Mouse (Mus musculus) cerebellum, postnatal 14 days (tissue): ENCODE data around the gene Brd1.

Source experiments
- DNase-seq, 2 experiments: peaks; one replicate each; pipeline ENCODE4 v3.0.0; 2021; ENCODE audit warnings: mixed read lengths in 2 of 2

Brd1 gene

DNA sequence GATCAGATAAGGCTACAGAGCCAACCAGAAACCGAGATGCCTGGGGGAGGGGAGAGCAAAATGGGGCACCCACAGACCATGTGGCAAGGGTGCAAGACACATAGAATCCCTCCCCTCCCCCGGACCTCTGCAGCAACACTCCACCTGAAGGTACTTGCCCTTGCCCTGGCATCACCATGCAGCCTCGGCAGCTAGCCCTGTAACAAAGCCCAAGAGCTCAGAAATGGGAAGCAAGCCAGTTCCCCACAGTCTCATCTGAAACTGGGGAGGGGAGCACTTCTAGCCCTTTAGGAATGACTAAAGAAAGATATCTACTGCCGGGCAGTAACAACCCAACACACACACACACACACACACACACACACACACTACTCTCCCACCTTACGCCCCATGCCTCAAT is 53.1 kb downstream of the Brd1 start:
- DNase-seq: peak; percentile 70 to 79

DNA sequence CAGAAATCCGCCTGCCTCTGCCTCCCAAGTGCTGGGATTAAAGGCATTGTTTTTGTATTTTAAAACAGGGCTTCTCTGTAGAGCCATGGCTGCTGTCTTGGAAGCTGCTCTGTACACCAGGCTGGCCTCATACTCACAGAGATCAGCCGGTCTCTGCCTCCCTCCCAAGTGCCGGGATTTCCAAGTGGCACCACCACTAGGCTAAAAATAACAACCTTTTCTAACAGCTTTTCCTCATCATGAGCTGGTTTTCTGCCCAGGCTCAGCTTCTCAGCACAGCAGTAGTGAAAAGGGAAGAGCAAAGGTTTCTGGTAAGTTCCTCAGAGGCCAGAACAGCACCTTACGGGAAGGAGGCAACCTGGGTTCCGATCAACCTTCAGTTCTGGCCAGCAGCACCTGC is 56.5 kb downstream of the Brd1 start:
- peak; percentile 59 to 77 for DNase-seq

DNA sequence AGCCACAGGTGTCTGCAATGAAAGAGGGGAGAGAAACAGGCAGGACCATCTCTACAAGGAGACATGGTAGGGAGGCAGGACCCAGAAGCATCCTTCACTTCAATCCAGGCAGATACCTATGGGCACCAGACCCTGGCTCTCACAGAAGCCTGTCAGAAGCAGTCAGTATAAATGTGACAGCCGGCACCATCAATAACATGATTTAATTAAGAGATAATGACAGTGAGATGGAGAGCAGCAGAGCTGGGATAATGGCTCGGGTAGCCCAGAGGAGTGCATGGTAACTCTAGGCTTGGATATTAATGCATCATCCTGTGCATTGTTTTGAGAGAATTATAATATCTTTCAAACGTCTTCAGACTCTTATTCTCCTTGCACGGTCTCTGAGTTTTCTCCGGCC is 58.0 kb downstream of the Brd1 start:
- no peak for DNase-seq

GRCm38 (mm10) chr15:88668693-88669092 is 65.3 kb downstream of the Brd1 start:
- DNase-seq: no peak

DNA sequence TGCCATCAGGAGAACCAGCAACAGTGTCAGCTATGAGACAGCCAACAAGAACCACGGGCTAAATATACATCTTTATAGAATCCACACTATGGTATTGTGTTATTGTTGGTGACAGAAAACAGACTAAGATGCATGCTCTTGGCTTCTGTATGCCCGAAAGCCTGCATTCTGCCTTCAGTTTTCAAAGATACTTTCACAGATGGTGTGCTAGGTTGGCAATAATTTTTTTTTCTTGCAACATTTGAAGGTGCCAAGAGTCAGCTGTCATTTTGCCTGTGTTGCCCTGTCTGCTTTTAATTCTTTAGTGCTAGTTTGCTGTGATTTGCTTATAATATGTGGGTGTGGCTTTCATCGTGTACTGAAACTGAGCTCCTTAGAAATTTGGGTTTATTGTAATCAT is 66.4 kb downstream of the Brd1 start:
- DNase-seq: no peak

- no peak for DNase-seq
Observed at GRCm38 (mm10) chr15:88665846-88666245, 68.2 kb downstream of the Brd1 start.

GRCm38 (mm10) chr15:88663041-88663440 is 71.0 kb downstream of the Brd1 start:
- DNase-seq: peak; percentile 38 to 40

- DNase-seq: peak; percentile 85 to 88
Observed at GRCm38 (mm10) chr15:88662111-88662850, 71.8 kb downstream of the Brd1 start.

DNA sequence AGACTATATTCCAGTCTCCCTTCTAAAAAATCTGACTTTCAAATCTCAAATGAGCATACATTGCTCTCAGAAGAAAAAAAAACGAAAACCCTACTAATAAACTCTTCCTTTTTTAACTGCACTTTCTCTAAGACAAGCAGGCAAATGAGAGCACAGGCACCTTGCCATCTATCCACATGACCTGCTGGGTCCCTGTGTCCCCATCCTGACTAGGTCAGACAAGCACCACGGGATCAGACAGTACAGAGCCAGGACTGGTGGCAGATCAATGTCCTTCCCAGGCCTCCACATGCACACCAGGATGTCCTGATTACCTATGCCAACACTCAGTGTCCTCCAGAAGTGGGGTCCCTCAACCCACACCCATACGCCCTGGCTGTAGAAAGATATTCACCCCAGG is 72.4 kb downstream of the Brd1 start:
- DNase-seq: peak; percentile 52 to 59

GRCm38 (mm10) chr15:88652006-88652405 is 82.0 kb downstream of the Brd1 start:
- no peak for DNase-seq

DNA sequence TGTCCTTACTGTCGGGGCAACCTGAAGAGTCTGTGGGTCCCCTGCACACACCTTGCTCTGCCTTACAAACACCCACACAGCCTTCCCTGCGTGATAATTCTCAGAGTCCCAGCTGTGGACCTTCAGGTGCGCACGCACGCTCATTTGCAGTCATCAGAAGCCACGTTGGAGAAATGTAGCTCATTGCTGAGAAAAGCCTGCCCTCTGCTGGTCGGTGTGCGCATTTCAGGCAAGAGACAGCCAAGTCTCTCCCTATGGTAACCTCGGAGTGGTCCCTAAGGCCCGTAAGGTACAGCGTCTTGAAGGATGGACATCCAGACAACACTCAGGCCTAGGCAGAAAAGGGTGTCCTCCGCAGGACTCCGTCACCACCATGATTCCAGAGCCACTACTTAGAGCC is 83.0 kb downstream of the Brd1 start:
- DNase-seq: peak; percentile 94 to 96
